Mouse (Mus musculus): ENCODE results near the gene Lpp.

DNA sequence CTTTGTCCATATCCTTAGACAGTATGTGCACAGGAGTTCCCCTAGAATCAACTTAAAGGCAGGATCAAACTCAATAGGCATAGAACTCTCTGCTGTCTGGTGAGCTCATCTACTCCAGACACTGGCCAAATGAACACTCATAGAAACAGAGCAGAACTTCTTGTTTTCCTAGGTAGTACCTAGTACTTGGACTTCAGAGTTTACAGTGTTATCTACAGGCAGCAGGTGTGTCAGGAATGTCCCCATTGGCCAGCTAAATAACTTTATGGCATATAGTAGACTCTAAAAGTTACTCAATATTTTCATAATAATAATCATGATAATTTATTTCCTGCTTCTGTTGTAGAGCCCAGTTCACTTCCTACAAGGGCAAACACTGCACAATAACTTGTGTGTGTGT lies 16.8 kb upstream of the Lpp start:
- no peak for TF ChIP-seq CTCF (IDR thresholded peaks at IDR 0.05; ENCODE audit: control insufficient read depth, insufficient read depth, insufficient replicate concordance, low read depth, low read length)
- no peak for TF ChIP-seq POLR2A (IDR thresholded peaks at IDR 0.05; ENCODE audit: control insufficient read depth, low read depth, low read length)

Data from testis, adult 2 months (tissue).